Mouse (Mus musculus) myocyte (in vitro differentiated cells): Measurements from ENCODE around the gene Gna11. TPM values are rescaled to one million over a fixed set of nuclear protein-coding genes. Genes with fewer than 3 reads are reported as not detected.
A peak's percentile ranks its signal among the peaks of the same experiment; 100 is the strongest.

Source experiments
- H3K27me3 ChIP-seq: one replicate; pipeline ENCODE4 v1.6.1; 2011; ENCODE audit not compliant: control insufficient read depth, insufficient read depth, insufficient read length
- H3K36me3 ChIP-seq: one replicate; pipeline ENCODE4 v1.6.1; 2011; ENCODE audit not compliant: control insufficient read depth, insufficient read depth
- H3K4me2 ChIP-seq: one replicate; pipeline ENCODE4 v1.6.1; 2011; ENCODE audit warnings: low read depth, control low read depth
- H3K4me3 ChIP-seq: one replicate; pipeline ENCODE4 v1.5.1; 2011; ENCODE audit warnings: mild to moderate bottlenecking, control low read depth, moderate library complexity
- H3K79me2 ChIP-seq: one replicate; pipeline ENCODE4 v1.6.1; 2011; ENCODE audit not compliant: control insufficient read depth, insufficient read depth
- H3ac ChIP-seq: one replicate; pipeline ENCODE4 v1.6.1; 2011; ENCODE audit not compliant: control insufficient read depth, insufficient read length
- CEBPB ChIP-seq: IDR thresholded peaks from 2 replicates; pipeline ENCODE4 v1.6.1; 2011; ENCODE audit warnings: mild to moderate bottlenecking, moderate library complexity; ENCODE audit not compliant: poor library complexity, insufficient read depth, severe bottlenecking
- E2F4 ChIP-seq: IDR thresholded peaks from one replicate; pipeline ENCODE4 v1.6.1; 2011; ENCODE audit warnings: mild to moderate bottlenecking, control low read depth, moderate library complexity; ENCODE audit not compliant: insufficient read depth
- MAX ChIP-seq: IDR thresholded peaks from one replicate; pipeline ENCODE4 v1.6.1; 2011; ENCODE audit warnings: low read depth, mild to moderate bottlenecking, control low read depth
- MYOD1 ChIP-seq, 3 experiments: IDR thresholded peaks; one replicate each; pipeline ENCODE4 v1.6.1; 2011; ENCODE audit warnings: control low read depth in 2 of 3, low read depth in 2 of 3, mild to moderate bottlenecking in 2 of 3, moderate library complexity in 1 of 3; ENCODE audit not compliant: insufficient read length in 2 of 3, control insufficient read depth in 1 of 3
- MYOG ChIP-seq, 3 experiments: IDR thresholded peaks; one replicate each; pipeline ENCODE4 v1.6.1; 2011; ENCODE audit warnings: control low read depth in 2 of 3, low read depth in 2 of 3, mild to moderate bottlenecking in 2 of 3; ENCODE audit not compliant: insufficient read length in 2 of 3, control insufficient read depth in 1 of 3, insufficient read depth in 1 of 3
- POLR2A ChIP-seq: IDR thresholded peaks from one replicate; pipeline ENCODE4 v1.6.1; 2011; ENCODE audit warnings: low read depth, mild to moderate bottlenecking, control low read depth, moderate library complexity; ENCODE audit not compliant: insufficient read length
- POLR2AphosphoS2 ChIP-seq: IDR thresholded peaks from one replicate; pipeline ENCODE4 v1.6.1; 2011; ENCODE audit warnings: low read depth, control low read depth; ENCODE audit not compliant: insufficient read length
- REST ChIP-seq: IDR thresholded peaks from one replicate; pipeline ENCODE4 v1.6.1; 2011; ENCODE audit warnings: mild to moderate bottlenecking, control low read depth, moderate library complexity; ENCODE audit not compliant: insufficient read depth, insufficient read length
- SRF ChIP-seq: IDR thresholded peaks from one replicate; pipeline ENCODE4 v1.6.1; 2011; ENCODE audit warnings: low read depth; ENCODE audit not compliant: control insufficient read depth, insufficient read length
- TCF12 ChIP-seq: IDR thresholded peaks from one replicate; pipeline ENCODE4 v1.6.1; 2011; ENCODE audit warnings: mild to moderate bottlenecking, control low read depth; ENCODE audit not compliant: poor library complexity, insufficient read depth, severe bottlenecking
- TCF3 ChIP-seq: IDR thresholded peaks from one replicate; pipeline ENCODE4 v1.6.1; 2011; ENCODE audit warnings: low read depth, control low read depth; ENCODE audit not compliant: insufficient read length
- USF1 ChIP-seq: IDR thresholded peaks from one replicate; pipeline ENCODE4 v1.6.1; 2011; ENCODE audit warnings: low read depth, mild to moderate bottlenecking, control low read depth, moderate library complexity
- polyA plus RNA-seq: library from polyadenylated mRNA; unstranded; fragments of >200 nt; fragmentation: generic; extraction: Trizol; gene quantifications from one replicate; pipeline ENCODE4 v1.2.1, GENCODE M21; 2012; ENCODE audit warnings: missing spikeins

The Gna11 gene
- polyA plus RNA-seq, 1 experiment = 58.2 TPM

GRCm38 (mm10) chr10:81588739-81589138, 43.7 kb upstream of the Gna11 start:
- no peaks in the 10 kb centered on the region for H3K27me3 ChIP-seq
- no peak overlapping the region for H3K4me2 ChIP-seq
- no peaks in the 10 kb centered on the region for H3K36me3 ChIP-seq
- H3K4me3 ChIP-seq = no peak overlapping the region
- H3K79me2 ChIP-seq = no peaks in the 10 kb centered on the region
- TF ChIP-seq TCF12 (no peak), USF1 (no peak)
- H3ac ChIP-seq = no peak overlapping the region

GRCm38 (mm10) chr10:81583347-81583746, 38.4 kb upstream of the Gna11 start:
- no peaks in the 10 kb centered on the region for H3K79me2 ChIP-seq
- no peaks in the 10 kb centered on the region for H3K36me3 ChIP-seq
- H3K4me3 ChIP-seq = no peak overlapping the region
- H3K4me2 ChIP-seq = no peak overlapping the region
- H3K27me3 ChIP-seq = no peaks in the 10 kb centered on the region
- H3ac ChIP-seq = no peak overlapping the region
- TF ChIP-seq E2F4 = no peak
- TF ChIP-seq REST = no peak
- TF ChIP-seq SRF = no peak
- TF ChIP-seq MAX = no peak
- TF ChIP-seq POLR2A = no peak
- TF ChIP-seq POLR2AphosphoS2 = no peak
- TF ChIP-seq USF1 = no peak
- no peak for TF ChIP-seq MYOG (IDR thresholded peaks at IDR 0.05; ENCODE audit: control insufficient read depth in 1 of 3, insufficient read depth in 1 of 3, insufficient read length in 2 of 3, low read depth in 2 of 3)
- TF ChIP-seq CEBPB = no peak

- H3K27me3 ChIP-seq = no peaks in the 10 kb centered on the region
- no peaks in the 10 kb centered on the region for H3K36me3 ChIP-seq
- no peak overlapping the region for H3ac ChIP-seq
- no peak overlapping the region for H3K4me3 ChIP-seq
- TF ChIP-seq MYOD1 (IDR thresholded peaks at IDR 0.05; ENCODE audit: control insufficient read depth in 1 of 3, insufficient read length in 2 of 3, low read depth in 2 of 3) (no peak), MYOG (IDR thresholded peaks at IDR 0.05; ENCODE audit: control insufficient read depth in 1 of 3, insufficient read depth in 1 of 3, insufficient read length in 2 of 3, low read depth in 2 of 3) (no peak), TCF3 (no peak), POLR2AphosphoS2 (no peak), POLR2A (no peak), E2F4 (no peak), REST (no peak), TCF12 (no peak), MAX (no peak), SRF (no peak), USF1 (no peak), CEBPB (no peak)
- H3K4me2 ChIP-seq = no peak overlapping the region
- no peaks in the 10 kb centered on the region for H3K79me2 ChIP-seq
These were observed 35.6 kb upstream of the Gna11 start for GRCm38 (mm10) chr10:81580441-81581070.

GRCm38 (mm10) chr10:81579967-81580366, 35.0 kb upstream of the Gna11 start:
- H3K36me3 ChIP-seq = no peaks in the 10 kb centered on the region
- no peaks in the 10 kb centered on the region for H3K27me3 ChIP-seq
- no peak overlapping the region for H3K4me2 ChIP-seq
- H3K79me2 ChIP-seq = no peaks in the 10 kb centered on the region
- no peak overlapping the region for H3ac ChIP-seq
- no peak overlapping the region for H3K4me3 ChIP-seq
- TF ChIP-seq TCF3 (no peak), POLR2A (no peak), MYOG (IDR thresholded peaks at IDR 0.05; ENCODE audit: control insufficient read depth in 1 of 3, insufficient read depth in 1 of 3, insufficient read length in 2 of 3, low read depth in 2 of 3) (no peak), MAX (no peak), E2F4 (no peak), TCF12 (no peak), USF1 (no peak), POLR2AphosphoS2 (no peak), REST (no peak), CEBPB (no peak)

- H3K4me2 ChIP-seq = peak overlapping the region; percentile 75
- no peaks in the 10 kb centered on the region for H3K27me3 ChIP-seq
- no peak overlapping the region for H3ac ChIP-seq
- peak overlapping the region; percentile 29 for H3K4me3 ChIP-seq
- H3K36me3 ChIP-seq = no peaks in the 10 kb centered on the region
- TF ChIP-seq TCF12 (no peak), MYOD1 (IDR thresholded peaks at IDR 0.05; ENCODE audit: control insufficient read depth in 1 of 3, insufficient read length in 2 of 3, low read depth in 2 of 3) (no peak), MYOG (IDR thresholded peaks at IDR 0.05; ENCODE audit: control insufficient read depth in 1 of 3, insufficient read depth in 1 of 3, insufficient read length in 2 of 3, low read depth in 2 of 3) (no peak), MAX (no peak), REST (no peak), SRF (no peak), POLR2A (no peak), TCF3 (no peak), POLR2AphosphoS2 (no peak), E2F4 (no peak), CEBPB (no peak)
- H3K79me2 ChIP-seq = no peaks in the 10 kb centered on the region
These were observed 30.7 kb upstream of the Gna11 start for GRCm38 (mm10) chr10:81575695-81576094.
